Mouse (Mus musculus) limb, embryonic 11.5 days (tissue): ENCODE measurements around the gene 6430571L13Rik. TPM values are rescaled to one million over a fixed set of nuclear protein-coding genes. Genes with fewer than 3 reads are reported as not detected.
"Not testable (repeated sequence)": the region's sequence is repeated elsewhere in the genome, so short reads cannot be mapped to it uniquely, and the experiment has no call there.

Experiments
- ATAC-seq: fragments of 200-750 bp; cut with Nextera tagmentation; 2 replicates; pipeline ENCODE4 v1.8.0; 2017; ENCODE audit warnings: low read depth; ENCODE audit not compliant: insufficient number of reproducible peaks, low FRiP score, low TSS enrichment
- DNase-seq: peaks from one replicate; pipeline ENCODE4 v3.0.0-alpha.2; 2015; ENCODE audit warnings: low spot score
- H3K27ac ChIP-seq: fragments of 300-500 bp; sonication (generic); replicated peaks from 2 replicates; pipeline ENCODE4 v1.5.1; 2014; ENCODE audit warnings: low read depth, mild to moderate bottlenecking, low read length
- H3K27me3 ChIP-seq: fragments of 300-500 bp; sonication (generic); 2 replicates; pipeline ENCODE4 v1.6.1; 2014; ENCODE audit warnings: mild to moderate bottlenecking, low read length, mixed read lengths; ENCODE audit not compliant: control insufficient read depth, insufficient read depth
- H3K36me3 ChIP-seq: fragments of 300-500 bp; sonication (generic); 2 replicates; pipeline ENCODE4 v1.6.1; 2014; ENCODE audit warnings: mild to moderate bottlenecking, low read length, moderate library complexity, mixed read lengths; ENCODE audit not compliant: control insufficient read depth, insufficient read depth
- H3K4me1 ChIP-seq: fragments of 300-500 bp; sonication (generic); 2 replicates; pipeline ENCODE4 v1.6.1; 2014; ENCODE audit warnings: low read length, mixed read lengths; ENCODE audit not compliant: control insufficient read depth, insufficient read depth
- H3K4me2 ChIP-seq: fragments of 300-500 bp; sonication (generic); 2 replicates; pipeline ENCODE4 v1.6.1; 2014; ENCODE audit warnings: low read depth, mild to moderate bottlenecking, moderate library complexity; ENCODE audit not compliant: severe bottlenecking
- H3K4me3 ChIP-seq: fragments of 300-500 bp; sonication (generic); 2 replicates; pipeline ENCODE4 v1.5.1; 2014; ENCODE audit warnings: low read depth, low read length
- H3K9ac ChIP-seq: fragments of 300-500 bp; sonication (generic); 2 replicates; pipeline ENCODE4 v1.6.1; 2014; ENCODE audit warnings: mild to moderate bottlenecking, low read length
- H3K9me3 ChIP-seq: fragments of 300-500 bp; sonication (generic); 2 replicates; pipeline ENCODE4 v1.6.1; 2016; ENCODE audit warnings: low read length; ENCODE audit not compliant: control insufficient read depth
- WGBS: fragments of 180-500 bp; shearing (Covaris S2); extraction: QIAGEN DNeasy Blood & Tissue Kit; methylation state at CpG from one replicate; pipeline ENCODE4 v1.1.7; 2014; 5-methylcytosine and 5-hydroxymethylcytosine counted together
- polyA plus RNA-seq: library from polyadenylated mRNA; unstranded; fragments of >200 nt; fragmentation: Nextera tagmentation; extraction: Ambion mirVana; gene quantifications from 2 replicates; pipeline ENCODE4 v1.2.1, GENCODE M21; 2014

The 6430571L13Rik gene
- polyA plus RNA-seq, 1 experiment from 2014 or later = 0.73 TPM

- Histone ChIP-seq H3K36me3 (no peaks in the 10 kb centered on the region), H3K4me1 (0 out of 2 replicates have a peak, but pooled peaks cover 2% of the 10 kb centered on the region), H3K9me3 (no peaks in the 10 kb centered on the region), H3K9ac (no peak overlapping the region), H3K27ac (no peak overlapping the region), H3K4me3 (no peak overlapping the region), H3K27me3 (no peaks in the 10 kb centered on the region), H3K4me2 (no peak overlapping the region)
- ATAC-seq (no peak), DNase-seq (no peak)
- WGBS = 77% methylated on average over 9 of the region's 9 CpGs
These were observed 37.1 kb upstream of the 6430571L13Rik start for GRCm38 (mm10) chr9:107303121-107303820.

- ATAC-seq (no peak), DNase-seq (no peak)
- Histone ChIP-seq H3K4me2 (no peak overlapping the region), H3K9me3 (no peaks in the 10 kb centered on the region), H3K9ac (no peak overlapping the region), H3K36me3 (no peaks in the 10 kb centered on the region), H3K27me3 (no peaks in the 10 kb centered on the region), H3K4me3 (no peak overlapping the region), H3K4me1 (0 out of 2 replicates have a peak, but pooled peaks cover under 1% of the 10 kb centered on the region), H3K27ac (no peak overlapping the region)
- 85% methylated on average over 5 of the region's 5 CpGs for WGBS
These were observed 36.5 kb upstream of the 6430571L13Rik start for GRCm38 (mm10) chr9:107303900-107304299.

GRCm38 (mm10) chr9:107304383-107304782 is 36.0 kb upstream of the 6430571L13Rik start:
- WGBS = 91% methylated on average over 3 of the region's 3 CpGs
- H3K9ac ChIP-seq = no peak overlapping the region
- ATAC-seq (no peak), DNase-seq (no peak)
- no peaks in the 10 kb centered on the region for H3K27me3 ChIP-seq
- H3K4me1 ChIP-seq = no peaks in the 10 kb centered on the region
- H3K27ac ChIP-seq = no peak overlapping the region
- H3K4me2 ChIP-seq = no peak overlapping the region
- no peaks in the 10 kb centered on the region for H3K9me3 ChIP-seq
- no peak overlapping the region for H3K4me3 ChIP-seq
- H3K36me3 ChIP-seq = no peaks in the 10 kb centered on the region

GRCm38 (mm10) chr9:107305012-107305411 is 35.4 kb upstream of the 6430571L13Rik start:
- no peaks in the 10 kb centered on the region for H3K36me3 ChIP-seq
- DNase-seq (no peak), ATAC-seq (no peak)
- no peaks in the 10 kb centered on the region for H3K4me1 ChIP-seq
- H3K9me3 ChIP-seq = no peaks in the 10 kb centered on the region
- H3K9ac ChIP-seq = no peak overlapping the region
- H3K27me3 ChIP-seq = no peaks in the 10 kb centered on the region
- no peak overlapping the region for H3K4me3 ChIP-seq
- no peak overlapping the region for H3K27ac ChIP-seq
- H3K4me2 ChIP-seq = no peak overlapping the region
- WGBS = 86% methylated on average over 4 of the region's 4 CpGs

- Histone ChIP-seq H3K4me2 (no peak overlapping the region), H3K9ac (no peak overlapping the region), H3K4me1 (no peaks in the 10 kb centered on the region), H3K9me3 (no peaks in the 10 kb centered on the region), H3K27me3 (no peaks in the 10 kb centered on the region), H3K36me3 (no peaks in the 10 kb centered on the region), H3K27ac (no peak overlapping the region), H3K4me3 (no peak overlapping the region)
- 63% methylated on average over 13 of the region's 13 CpGs for WGBS
- DNase-seq = no peak
- ATAC-seq = no peak
These were observed 34.5 kb upstream of the 6430571L13Rik start for GRCm38 (mm10) chr9:107305601-107306542.

GRCm38 (mm10) chr9:107306673-107307072 is 33.7 kb upstream of the 6430571L13Rik start:
- not testable (repeated sequence) for H3K27me3 ChIP-seq, DNase-seq, H3K9me3 ChIP-seq, ATAC-seq, H3K4me1 ChIP-seq, H3K36me3 ChIP-seq, H3K9ac ChIP-seq, H3K27ac ChIP-seq, H3K4me2 ChIP-seq, H3K4me3 ChIP-seq
- WGBS = 89% methylated on average over 1 of the region's 1 CpGs

- Histone ChIP-seq H3K27me3 (no peaks in the 10 kb centered on the region), H3K4me2 (no peak overlapping the region), H3K9me3 (no peaks in the 10 kb centered on the region), H3K27ac (no peak overlapping the region), H3K4me1 (no peaks in the 10 kb centered on the region), H3K4me3 (no peak overlapping the region), H3K36me3 (no peaks in the 10 kb centered on the region), H3K9ac (no peak overlapping the region)
- DNase-seq (no peak), ATAC-seq (peak; percentile 57; the same call in 1 of the 2 replicates)
- WGBS = 88% methylated on average over 11 of the region's 11 CpGs
These were observed 33.1 kb upstream of the 6430571L13Rik start for GRCm38 (mm10) chr9:107307099-107307872.

GRCm38 (mm10) chr9:107307886-107308285 is 32.5 kb upstream of the 6430571L13Rik start:
- H3K27me3 ChIP-seq = no peaks in the 10 kb centered on the region
- ATAC-seq (no peak), DNase-seq (no peak)
- no peak overlapping the region for H3K27ac ChIP-seq
- H3K4me3 ChIP-seq = no peak overlapping the region
- H3K9me3 ChIP-seq = no peaks in the 10 kb centered on the region
- H3K4me2 ChIP-seq = no peak overlapping the region
- no peak overlapping the region for H3K9ac ChIP-seq
- H3K4me1 ChIP-seq = no peaks in the 10 kb centered on the region
- H3K36me3 ChIP-seq = no peaks in the 10 kb centered on the region
- WGBS = 76% methylated on average over 12 of the region's 12 CpGs
